Mouse (Mus musculus): ENCODE measurements around the gene Gm20696. TPM values are rescaled to one million over a fixed set of nuclear protein-coding genes. Genes with fewer than 3 reads are reported as not detected.

Gene Gm20696
- total and polyA plus RNA-seq, 3 experiments, result 1.5 to 7.1 TPM; not detected in 1

DNA sequence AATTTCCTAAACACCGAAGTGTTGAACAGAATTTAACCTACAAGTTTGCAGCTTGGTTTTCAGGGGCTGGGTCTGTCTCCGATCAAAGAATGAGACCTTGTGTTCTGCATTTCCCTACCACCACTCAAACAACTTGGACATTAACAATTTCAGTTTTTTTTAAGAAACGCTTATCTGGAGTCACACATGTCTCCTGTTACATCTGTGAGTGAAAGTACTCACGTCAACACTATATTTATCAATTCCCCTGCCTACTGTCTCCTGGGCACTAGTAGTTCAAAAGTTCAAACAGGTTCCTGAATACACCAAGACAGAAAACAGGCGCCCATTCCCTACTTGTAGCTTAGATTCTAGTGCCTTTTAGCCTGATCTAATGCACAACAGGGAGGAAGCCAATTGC lies 316.4 kb downstream of the Gm20696 start:
- no peak for TF ChIP-seq POLR2AphosphoS5 (IDR thresholded peaks at IDR 0.05; ENCODE audit: insufficient replicate concordance, low read depth, low read length)
- TF ChIP-seq TAL1 (conservative IDR thresholded peaks at IDR 0.05; ENCODE audit: low read depth, low read length), result no peak
- no peak for TF ChIP-seq CTCF (IDR thresholded peaks at IDR 0.05; ENCODE audit: low read depth, low read length)
- TF ChIP-seq GATA1 (IDR thresholded peaks at IDR 0.05; ENCODE audit: borderline replicate concordance, low read length), result no peak
- TF ChIP-seq GATA2 (IDR thresholded peaks at IDR 0.05; ENCODE audit: borderline replicate concordance, low read depth, low read length), result no peak
- H3K4me3 ChIP-seq (ENCODE audit: low read depth, low read length), result no peak overlapping the region
- no peaks in the 10 kb centered on the region for H3K27me3 ChIP-seq (ENCODE audit: insufficient read depth, low read length)
- H3K9me3 ChIP-seq (replicated peaks), result no peaks in the 10 kb centered on the region
- peaks cover 3% of the 10 kb centered on the region; the same call in 1 of the 2 replicates for H3K4me1 ChIP-seq (ENCODE audit: insufficient read depth, low read depth, low read length)
- H3K36me3 ChIP-seq (replicated peaks), result peaks cover 13% of the 10 kb centered on the region
- no peak for DNase-seq (ENCODE audit: low spot score)
- ATAC-seq (ENCODE audit: extremely low read depth, insufficient number of reproducible peaks, low FRiP score, poor library complexity, severe bottlenecking), result no peak

DNA sequence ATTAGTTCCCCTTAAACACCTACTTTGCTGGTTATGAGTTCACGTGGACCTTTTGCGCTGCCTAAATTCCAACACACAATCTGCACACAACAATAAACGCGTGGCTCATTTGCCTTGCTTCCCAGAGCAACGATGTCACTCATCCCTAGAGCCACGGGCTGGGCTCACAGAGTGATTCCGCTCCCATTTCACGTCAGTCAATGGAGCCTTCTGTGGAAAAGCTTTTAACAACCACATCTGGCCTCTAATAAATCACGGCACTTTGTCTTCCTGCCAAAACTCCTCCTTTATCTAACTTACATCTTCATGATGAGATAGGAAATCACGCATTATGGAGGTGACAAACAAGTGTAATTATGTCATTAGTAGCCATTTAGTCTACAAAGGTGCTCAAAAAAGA lies 318.8 kb downstream of the Gm20696 start:
- DNase-seq (ENCODE audit: low spot score) (no peak), ATAC-seq (ENCODE audit: extremely low read depth, insufficient number of reproducible peaks, low FRiP score, poor library complexity, severe bottlenecking) (no peak)
- TF ChIP-seq GATA2 (IDR thresholded peaks at IDR 0.05; ENCODE audit: borderline replicate concordance, low read depth, low read length), result no peak
- no peak for TF ChIP-seq POLR2AphosphoS5 (IDR thresholded peaks at IDR 0.05; ENCODE audit: insufficient replicate concordance, low read depth, low read length)
- no peak for TF ChIP-seq CTCF (IDR thresholded peaks at IDR 0.05; ENCODE audit: low read depth, low read length)
- no peak for TF ChIP-seq GATA1 (IDR thresholded peaks at IDR 0.05; ENCODE audit: borderline replicate concordance, low read length)
- TF ChIP-seq TAL1 (conservative IDR thresholded peaks at IDR 0.05; ENCODE audit: low read depth, low read length), result no peak
- Histone ChIP-seq H3K9me3 (replicated peaks) (no peaks in the 10 kb centered on the region), H3K4me1 (ENCODE audit: insufficient read depth, low read depth, low read length) (peaks cover 3% of the 10 kb centered on the region; the same call in 1 of the 2 replicates), H3K4me3 (ENCODE audit: low read depth, low read length) (no peak overlapping the region), H3K27me3 (ENCODE audit: insufficient read depth, low read length) (no peaks in the 10 kb centered on the region), H3K36me3 (replicated peaks) (peaks cover 5% of the 10 kb centered on the region)

DNA sequence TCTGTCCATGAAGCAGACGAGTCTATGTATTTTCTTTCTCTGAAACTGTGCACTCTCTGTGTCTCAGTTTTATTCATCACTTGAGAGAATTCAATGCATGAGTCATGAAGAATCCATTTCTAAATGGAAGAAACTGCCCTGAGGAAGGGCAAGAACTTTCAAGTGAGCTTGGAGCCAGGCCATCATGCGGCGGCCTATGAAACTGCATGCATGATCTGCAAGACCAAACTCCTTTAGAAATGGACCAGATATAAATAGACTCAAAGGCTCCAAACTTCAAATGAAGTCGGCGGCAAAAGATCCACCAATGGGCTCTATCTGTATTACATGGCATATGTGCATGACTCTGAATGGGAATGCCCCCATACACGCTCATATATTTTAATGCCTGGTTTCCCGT lies 321.6 kb downstream of the Gm20696 start:
- DNase-seq (ENCODE audit: low spot score) (no peak), ATAC-seq (ENCODE audit: extremely low read depth, insufficient number of reproducible peaks, low FRiP score, poor library complexity, severe bottlenecking) (no peak)
- TF ChIP-seq CTCF (IDR thresholded peaks at IDR 0.05; ENCODE audit: low read depth, low read length) (no peak), POLR2AphosphoS5 (IDR thresholded peaks at IDR 0.05; ENCODE audit: insufficient replicate concordance, low read depth, low read length) (no peak), GATA2 (IDR thresholded peaks at IDR 0.05; ENCODE audit: borderline replicate concordance, low read depth, low read length) (no peak), TAL1 (conservative IDR thresholded peaks at IDR 0.05; ENCODE audit: low read depth, low read length) (no peak), GATA1 (IDR thresholded peaks at IDR 0.05; ENCODE audit: borderline replicate concordance, low read length) (no peak)
- no peaks in the 10 kb centered on the region for H3K4me1 ChIP-seq (ENCODE audit: insufficient read depth, low read depth, low read length)
- no peak overlapping the region for H3K4me3 ChIP-seq (ENCODE audit: low read depth, low read length)
- H3K27me3 ChIP-seq (ENCODE audit: insufficient read depth, low read length), result no peaks in the 10 kb centered on the region
- H3K36me3 ChIP-seq (replicated peaks), result no peaks in the 10 kb centered on the region
- no peaks in the 10 kb centered on the region for H3K9me3 ChIP-seq (replicated peaks)

DNA sequence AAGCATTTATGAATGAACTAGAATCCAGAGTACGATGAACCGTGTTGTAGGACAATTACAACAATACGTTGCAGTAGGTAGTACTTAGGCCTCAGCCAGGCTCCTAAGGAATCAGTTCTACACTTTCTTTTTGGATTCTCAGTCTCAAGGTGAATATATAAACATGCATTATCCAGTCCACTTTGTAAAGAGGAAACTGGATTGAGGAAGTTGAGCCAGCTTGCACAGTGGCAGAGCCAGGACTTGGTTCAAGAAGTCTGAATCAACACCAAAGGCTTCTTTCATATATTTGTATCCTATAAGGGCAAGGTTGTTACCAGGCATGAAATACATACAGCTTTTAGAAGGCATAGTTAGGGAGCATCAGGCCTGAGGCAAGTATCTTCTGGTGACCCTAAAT lies 322.2 kb downstream of the Gm20696 start:
- Histone ChIP-seq H3K27me3 (ENCODE audit: insufficient read depth, low read length) (no peaks in the 10 kb centered on the region), H3K9me3 (replicated peaks) (no peaks in the 10 kb centered on the region), H3K4me1 (ENCODE audit: insufficient read depth, low read depth, low read length) (no peaks in the 10 kb centered on the region), H3K4me3 (ENCODE audit: low read depth, low read length) (no peak overlapping the region), H3K36me3 (replicated peaks) (no peaks in the 10 kb centered on the region)
- no peak for TF ChIP-seq POLR2AphosphoS5 (IDR thresholded peaks at IDR 0.05; ENCODE audit: insufficient replicate concordance, low read depth, low read length)
- TF ChIP-seq CTCF (IDR thresholded peaks at IDR 0.05; ENCODE audit: low read depth, low read length), result no peak
- TF ChIP-seq GATA1 (IDR thresholded peaks at IDR 0.05; ENCODE audit: borderline replicate concordance, low read length), result no peak
- TF ChIP-seq TAL1 (conservative IDR thresholded peaks at IDR 0.05; ENCODE audit: low read depth, low read length), result no peak
- TF ChIP-seq GATA2 (IDR thresholded peaks at IDR 0.05; ENCODE audit: borderline replicate concordance, low read depth, low read length), result no peak
- no peak for DNase-seq (ENCODE audit: low spot score)
- no peak for ATAC-seq (ENCODE audit: extremely low read depth, insufficient number of reproducible peaks, low FRiP score, poor library complexity, severe bottlenecking)

DNA sequence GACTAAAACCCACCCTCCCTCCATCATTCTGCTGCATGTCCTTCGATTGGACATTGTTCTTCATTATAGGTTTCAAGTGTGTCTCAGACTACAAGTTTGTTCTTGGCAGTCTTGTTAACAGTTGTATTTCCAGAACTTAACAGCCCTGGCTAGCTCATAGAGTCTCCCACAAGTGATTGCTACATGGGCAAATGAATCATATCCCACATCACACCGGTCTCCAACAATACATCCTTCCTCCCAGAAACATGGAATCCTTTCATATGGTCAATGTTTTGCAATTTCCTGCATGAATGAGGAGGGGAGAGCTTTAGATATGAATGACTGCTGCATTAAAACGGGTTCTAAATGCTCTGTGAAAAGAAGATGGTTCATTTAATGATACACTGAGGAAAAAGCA lies 322.8 kb downstream of the Gm20696 start:
- DNase-seq (ENCODE audit: low spot score) (no peak), ATAC-seq (ENCODE audit: extremely low read depth, insufficient number of reproducible peaks, low FRiP score, poor library complexity, severe bottlenecking) (no peak)
- H3K27me3 ChIP-seq (ENCODE audit: insufficient read depth, low read length), result no peaks in the 10 kb centered on the region
- H3K9me3 ChIP-seq (replicated peaks), result no peaks in the 10 kb centered on the region
- H3K4me3 ChIP-seq (ENCODE audit: low read depth, low read length), result no peak overlapping the region
- no peaks in the 10 kb centered on the region for H3K4me1 ChIP-seq (ENCODE audit: insufficient read depth, low read depth, low read length)
- TF ChIP-seq CTCF (IDR thresholded peaks at IDR 0.05; ENCODE audit: low read depth, low read length) (no peak), GATA2 (IDR thresholded peaks at IDR 0.05; ENCODE audit: borderline replicate concordance, low read depth, low read length) (no peak), GATA1 (IDR thresholded peaks at IDR 0.05; ENCODE audit: borderline replicate concordance, low read length) (no peak), TAL1 (conservative IDR thresholded peaks at IDR 0.05; ENCODE audit: low read depth, low read length) (no peak), POLR2AphosphoS5 (IDR thresholded peaks at IDR 0.05; ENCODE audit: insufficient replicate concordance, low read depth, low read length) (no peak)
- no peaks in the 10 kb centered on the region for H3K36me3 ChIP-seq (replicated peaks)

DNA sequence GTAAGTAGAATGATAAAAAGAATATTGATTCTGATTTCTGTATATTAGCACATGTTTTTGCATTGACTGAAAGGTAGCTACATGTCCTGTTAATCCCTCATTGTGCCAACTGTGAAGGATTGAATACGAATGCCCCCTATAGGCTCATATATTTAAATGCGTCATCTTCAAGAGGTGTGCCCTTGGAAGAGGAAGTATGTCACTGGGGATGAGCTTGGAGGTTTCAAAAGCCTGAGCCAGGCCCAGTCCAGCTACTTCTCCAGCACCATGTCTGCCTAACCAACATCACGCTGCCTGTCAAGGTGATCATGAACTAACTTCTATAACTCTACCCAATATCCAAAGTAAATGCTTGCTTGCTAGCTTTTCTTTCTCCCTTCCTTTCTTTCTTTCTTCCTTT lies 324.2 kb downstream of the Gm20696 start:
- TF ChIP-seq CTCF (IDR thresholded peaks at IDR 0.05; ENCODE audit: low read depth, low read length), result no peak
- TF ChIP-seq TAL1 (conservative IDR thresholded peaks at IDR 0.05; ENCODE audit: low read depth, low read length), result no peak
- TF ChIP-seq GATA2 (IDR thresholded peaks at IDR 0.05; ENCODE audit: borderline replicate concordance, low read depth, low read length), result no peak
- no peak for TF ChIP-seq GATA1 (IDR thresholded peaks at IDR 0.05; ENCODE audit: borderline replicate concordance, low read length)
- no peak for TF ChIP-seq POLR2AphosphoS5 (IDR thresholded peaks at IDR 0.05; ENCODE audit: insufficient replicate concordance, low read depth, low read length)
- no peaks in the 10 kb centered on the region for H3K36me3 ChIP-seq (replicated peaks)
- no peak overlapping the region for H3K4me3 ChIP-seq (ENCODE audit: low read depth, low read length)
- H3K4me1 ChIP-seq (ENCODE audit: insufficient read depth, low read depth, low read length), result no peaks in the 10 kb centered on the region
- DNase-seq (ENCODE audit: low spot score) (no peak), ATAC-seq (ENCODE audit: extremely low read depth, insufficient number of reproducible peaks, low FRiP score, poor library complexity, severe bottlenecking) (no peak)
- H3K9me3 ChIP-seq (replicated peaks), result no peaks in the 10 kb centered on the region
- no peaks in the 10 kb centered on the region for H3K27me3 ChIP-seq (ENCODE audit: insufficient read depth, low read length)

All from G1E (cell line).